Mouse (Mus musculus) stomach, embryonic 16.5 days (tissue): ENCODE measurements around the gene Kansl1. TPM values are rescaled to one million over a fixed set of nuclear protein-coding genes. Genes with fewer than 3 reads are reported as not detected.

Source experiments
- ATAC-seq: fragments of 200-750 bp; cut with Nextera tagmentation; 2 replicates; pipeline ENCODE4 v1.8.0; 2017; ENCODE audit warnings: moderate number of reproducible peaks, moderate TSS enrichment; ENCODE audit not compliant: insufficient read depth, low FRiP score
- H3K27ac ChIP-seq: fragments of 300-500 bp; sonication (generic); 2 replicates; pipeline ENCODE4 v1.5.1; 2014; ENCODE audit warnings: low read length
- H3K27me3 ChIP-seq: fragments of 300-500 bp; sonication (generic); 2 replicates; pipeline ENCODE4 v1.6.1; 2014; ENCODE audit warnings: low read length, control low read depth, mixed read lengths; ENCODE audit not compliant: control insufficient read depth, insufficient read depth
- H3K36me3 ChIP-seq: fragments of 300-500 bp; sonication (generic); 2 replicates; pipeline ENCODE4 v1.6.1; 2014; ENCODE audit warnings: low read length; ENCODE audit not compliant: control insufficient read depth, insufficient read depth
- H3K4me1 ChIP-seq: fragments of 300-500 bp; sonication (generic); 2 replicates; pipeline ENCODE4 v1.6.1; 2014; ENCODE audit warnings: low read length, control low read depth, mixed read lengths; ENCODE audit not compliant: control insufficient read depth, insufficient read depth
- H3K4me2 ChIP-seq: fragments of 300-500 bp; sonication (generic); 2 replicates; pipeline ENCODE4 v1.6.1; 2014; ENCODE audit warnings: low read depth, low read length, mixed read lengths
- H3K4me3 ChIP-seq: fragments of 300-500 bp; sonication (generic); replicated peaks from 2 replicates; pipeline ENCODE4 v1.5.1; 2014; ENCODE audit warnings: mild to moderate bottlenecking, low read length
- H3K9ac ChIP-seq: fragments of 300-500 bp; sonication (generic); 2 replicates; pipeline ENCODE4 v1.6.1; 2014; ENCODE audit warnings: low read length
- H3K9me3 ChIP-seq: fragments of 300-500 bp; sonication (generic); replicated peaks from 2 replicates; pipeline ENCODE4 v1.6.1; 2016; ENCODE audit warnings: low read length, control low read depth; ENCODE audit not compliant: control insufficient read depth
- WGBS: fragments of 180-500 bp; shearing (Covaris S2); extraction: QIAGEN DNeasy Blood & Tissue Kit; methylation state at CpG from one replicate; pipeline ENCODE4 v1.1.7; 2014; 5-methylcytosine and 5-hydroxymethylcytosine counted together
- polyA plus RNA-seq: library from polyadenylated mRNA; unstranded; fragments of >200 nt; fragmentation: Nextera tagmentation; extraction: Ambion mirVana; gene quantifications from 2 replicates; pipeline ENCODE4 v1.2.1, GENCODE M21; 2015

Gene Kansl1
- polyA plus RNA-seq, 1 experiment from 2014 or later: 18.9 TPM

DNA sequence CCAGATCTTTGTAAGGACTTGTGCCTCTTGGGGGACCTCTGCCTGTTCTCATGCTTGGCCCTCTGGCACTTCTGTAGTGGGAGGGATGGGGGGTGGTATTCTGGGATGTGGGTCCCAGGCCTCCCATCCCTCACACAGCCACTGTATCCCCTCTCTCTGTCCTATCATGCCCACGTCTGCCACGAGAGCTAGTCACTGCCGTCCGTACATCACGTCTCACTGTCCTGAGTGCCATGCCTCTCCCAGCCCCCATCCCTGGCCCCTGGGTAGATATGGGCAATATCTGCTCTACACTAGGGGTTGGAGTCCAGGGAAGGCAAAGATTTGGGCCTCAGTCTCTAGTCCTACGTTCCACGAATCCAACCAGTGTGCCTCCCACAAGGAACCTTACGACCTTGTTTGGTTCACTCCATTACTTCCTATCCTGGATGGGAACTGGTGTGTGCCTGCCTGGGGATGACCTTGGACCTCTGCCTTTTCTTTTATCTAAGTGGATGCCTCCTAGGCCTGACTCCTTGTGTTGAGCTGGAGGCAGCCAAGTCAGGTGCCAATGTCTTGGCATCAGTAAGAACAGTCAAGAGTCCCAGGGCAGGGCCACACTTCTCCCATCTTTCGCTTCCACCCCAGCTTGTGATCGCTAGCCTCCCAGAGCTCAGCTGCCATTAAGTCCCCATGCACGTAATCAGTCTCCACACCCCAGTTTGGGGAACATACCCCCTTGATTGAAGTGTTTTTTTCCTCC, 139.3 kb downstream of the Kansl1 start:
- H3K4me3 ChIP-seq: no peak overlapping the region
- H3K36me3 ChIP-seq: peaks cover 11% of the 10 kb centered on the region; the same call in 1 of the 2 replicates
- H3K27me3 ChIP-seq: no peaks in the 10 kb centered on the region
- H3K9ac ChIP-seq: no peak overlapping the region
- H3K9me3 ChIP-seq: no peaks in the 10 kb centered on the region
- ATAC-seq: peak; percentile 14; the same call in 1 of the 2 replicates
- H3K4me2 ChIP-seq: no peak overlapping the region
- 75% methylated on average over 11 of the region's 11 CpGs for WGBS
- no peaks in the 10 kb centered on the region for H3K4me1 ChIP-seq
- no peak overlapping the region for H3K27ac ChIP-seq

- H3K9me3 ChIP-seq: no peaks in the 10 kb centered on the region
- no peak overlapping the region for H3K4me3 ChIP-seq
- H3K9ac ChIP-seq: no peak overlapping the region
- no peaks in the 10 kb centered on the region for H3K4me1 ChIP-seq
- WGBS: 81% methylated on average over 6 of the region's 6 CpGs
- H3K27ac ChIP-seq: no peak overlapping the region
- peaks cover 7% of the 10 kb centered on the region; the same call in 1 of the 2 replicates for H3K36me3 ChIP-seq
- H3K4me2 ChIP-seq: no peak overlapping the region
- no peak for ATAC-seq
- H3K27me3 ChIP-seq: no peaks in the 10 kb centered on the region
Measured at GRCm38 (mm10) chr11:104327946-104328345, 140.7 kb downstream of the Kansl1 start.

GRCm38 (mm10) chr11:104327462-104327861, 141.2 kb downstream of the Kansl1 start:
- WGBS: 93% methylated on average over 1 of the region's 1 CpGs
- no peak overlapping the region for H3K4me2 ChIP-seq
- H3K9me3 ChIP-seq: no peaks in the 10 kb centered on the region
- no peak overlapping the region for H3K9ac ChIP-seq
- no peaks in the 10 kb centered on the region for H3K4me1 ChIP-seq
- no peak overlapping the region for H3K4me3 ChIP-seq
- no peaks in the 10 kb centered on the region for H3K27me3 ChIP-seq
- ATAC-seq: no peak
- H3K27ac ChIP-seq: no peak overlapping the region
- H3K36me3 ChIP-seq: 0 out of 2 replicates have a peak, but pooled peaks cover 3% of the 10 kb centered on the region

DNA sequence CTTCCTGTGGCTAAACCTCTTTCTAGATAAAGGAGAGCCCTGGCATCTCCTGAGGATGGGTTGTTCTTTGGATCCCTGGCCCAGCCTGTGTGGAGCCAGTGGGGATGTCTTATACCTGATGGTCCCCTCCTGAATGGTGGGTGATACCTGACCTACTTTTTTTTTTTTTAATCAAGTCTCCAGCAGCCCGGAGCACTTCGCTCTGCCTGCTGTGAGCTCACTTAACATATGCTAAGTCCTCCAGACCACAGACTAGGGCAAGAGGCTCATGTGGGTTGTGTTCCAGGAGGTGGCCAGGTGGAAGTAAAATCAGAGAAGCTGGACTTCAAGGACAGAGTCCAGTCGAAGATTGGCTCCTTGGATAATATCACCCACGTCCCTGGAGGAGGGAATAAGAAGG, 146.5 kb downstream of the Kansl1 start:
- 43% methylated on average over 4 of the region's 4 CpGs for WGBS
- no peak overlapping the region for H3K27ac ChIP-seq

GRCm38 (mm10) chr11:104320511-104320910, 148.2 kb downstream of the Kansl1 start:
- no peak overlapping the region for H3K4me2 ChIP-seq
- WGBS: 39% methylated on average over 5 of the region's 5 CpGs
- ATAC-seq: no peak

More for the DNA sequence above, 146.5 kb downstream of the Kansl1 start:
- H3K27me3 ChIP-seq: no peaks in the 10 kb centered on the region; the same call in 1 of the 2 replicates
- no peaks in the 10 kb centered on the region for H3K9me3 ChIP-seq
- no peak for ATAC-seq
- 0 out of 2 replicates have a peak, but pooled peaks cover 7% of the 10 kb centered on the region for H3K4me1 ChIP-seq
- no peak overlapping the region for H3K4me3 ChIP-seq
- no peaks in the 10 kb centered on the region for H3K36me3 ChIP-seq
- H3K9ac ChIP-seq: no peak overlapping the region
- H3K4me2 ChIP-seq: no peak overlapping the region

DNA sequence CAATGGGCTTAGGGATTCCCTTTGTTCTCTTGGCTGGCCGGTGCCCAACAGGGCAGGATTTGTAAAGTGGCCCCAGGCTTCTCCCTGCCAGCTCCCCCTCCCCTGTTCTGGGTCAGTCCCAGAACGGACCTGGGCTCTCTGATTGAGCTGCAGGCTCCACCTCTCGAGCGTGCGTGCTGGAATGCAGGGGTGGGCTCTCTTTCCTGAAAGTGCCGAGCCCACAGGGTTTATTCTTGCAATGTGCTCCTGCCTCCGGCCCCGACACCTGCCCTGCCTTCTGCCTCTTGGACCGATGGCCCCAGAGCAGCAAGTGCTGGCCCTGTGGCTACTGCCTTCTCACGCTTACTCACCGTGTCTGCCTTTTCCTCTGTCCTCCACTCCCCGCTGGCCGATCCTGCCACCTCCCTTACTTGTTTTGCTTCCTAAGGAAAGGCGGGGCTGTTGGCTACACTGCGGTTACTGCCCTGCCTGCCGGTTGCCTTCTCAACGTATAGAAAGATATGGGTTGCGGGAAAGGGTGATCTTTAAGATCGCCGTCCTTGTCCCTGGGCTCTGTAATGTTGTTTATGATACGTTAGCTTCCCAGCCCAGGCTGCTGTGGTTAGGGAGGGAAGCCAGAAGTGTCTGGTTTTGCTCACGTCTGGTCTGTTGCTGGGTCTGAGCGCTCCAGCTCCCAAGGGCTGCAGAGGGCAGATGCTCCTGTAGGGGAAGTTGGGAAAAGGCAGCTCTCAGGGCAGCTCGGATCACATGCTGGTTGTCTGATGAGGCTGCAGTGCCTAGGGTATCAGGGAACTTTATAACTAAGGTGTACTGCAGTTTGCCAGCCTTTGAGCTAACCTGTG, 149.5 kb downstream of the Kansl1 start:
- H3K9me3 ChIP-seq: no peaks in the 10 kb centered on the region
- no peaks in the 10 kb centered on the region for H3K36me3 ChIP-seq
- WGBS: 2% methylated on average over 24 of the region's 24 CpGs
- H3K9ac ChIP-seq: peak overlapping the region; percentile 63
- peak; percentile 51 for ATAC-seq
- no peaks in the 10 kb centered on the region; the same call in 1 of the 2 replicates for H3K27me3 ChIP-seq
- peak overlapping the region; percentile 49 for H3K4me3 ChIP-seq
- peak overlapping the region; percentile 43 for H3K27ac ChIP-seq
- H3K4me1 ChIP-seq: 0 out of 2 replicates have a peak, but pooled peaks cover 7% of the 10 kb centered on the region
- H3K4me2 ChIP-seq: peak overlapping the region; percentile 77

More at GRCm38 (mm10) chr11:104320511-104320910, 148.2 kb downstream of the Kansl1 start:
- Histone ChIP-seq H3K4me1 (0 out of 2 replicates have a peak, but pooled peaks cover 7% of the 10 kb centered on the region), H3K27me3 (no peaks in the 10 kb centered on the region; the same call in 1 of the 2 replicates), H3K4me3 (no peak overlapping the region), H3K27ac (no peak overlapping the region), H3K9me3 (no peaks in the 10 kb centered on the region), H3K9ac (no peak overlapping the region; the same call in 1 of the 2 replicates), H3K36me3 (no peaks in the 10 kb centered on the region)

- ATAC-seq: no peak
- 59% methylated on average over 3 of the region's 3 CpGs for WGBS
- no peak overlapping the region for H3K4me3 ChIP-seq
- no peaks in the 10 kb centered on the region for H3K36me3 ChIP-seq
- H3K27ac ChIP-seq: no peak overlapping the region
- H3K9me3 ChIP-seq: no peaks in the 10 kb centered on the region
- H3K9ac ChIP-seq: no peak overlapping the region
- H3K27me3 ChIP-seq: no peaks in the 10 kb centered on the region; the same call in 1 of the 2 replicates
- H3K4me1 ChIP-seq: 0 out of 2 replicates have a peak, but pooled peaks cover 7% of the 10 kb centered on the region
- H3K4me2 ChIP-seq: no peak overlapping the region
Measured at GRCm38 (mm10) chr11:104317631-104318030, 151.0 kb downstream of the Kansl1 start.

DNA sequence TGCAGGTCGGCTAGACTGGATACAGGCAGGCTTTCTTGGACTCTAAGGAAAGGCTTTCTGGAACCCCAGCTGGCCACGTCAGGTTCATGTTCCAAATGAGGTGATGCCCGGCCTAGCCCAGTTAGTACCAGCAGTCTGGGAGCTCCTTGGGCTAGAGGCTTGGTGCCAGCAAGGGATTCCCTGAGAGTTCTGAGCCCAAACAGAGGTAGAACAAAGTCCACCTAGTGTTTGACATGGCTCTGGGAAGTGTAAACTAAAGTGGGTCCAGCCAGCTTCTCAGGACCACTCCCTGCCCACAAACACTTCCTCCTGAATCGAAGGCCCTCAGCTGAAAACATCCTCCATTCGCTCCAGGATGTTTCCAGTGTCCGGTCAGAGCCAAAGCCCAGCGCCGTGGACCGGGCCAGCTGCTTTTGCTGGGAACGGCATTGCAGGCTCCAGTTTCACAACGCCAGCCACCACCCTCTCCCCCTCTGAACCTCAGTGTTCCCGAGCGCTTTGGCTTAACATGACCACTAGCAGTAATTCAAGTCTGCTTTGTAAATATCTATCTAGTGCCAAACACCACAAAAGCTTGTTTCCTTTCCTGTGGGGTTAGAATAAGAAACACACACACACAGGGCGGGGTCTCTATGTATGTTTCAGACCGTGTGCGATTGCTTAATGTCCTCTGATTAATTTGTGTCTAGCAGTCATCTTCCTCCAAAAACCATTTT, 151.8 kb downstream of the Kansl1 start:
- Histone ChIP-seq H3K9ac (no peak overlapping the region), H3K4me2 (peak overlapping the region; percentile 9; the same call in 1 of the 2 replicates), H3K36me3 (no peaks in the 10 kb centered on the region), H3K4me3 (no peak overlapping the region), H3K9me3 (no peaks in the 10 kb centered on the region), H3K27ac (peak overlapping the region; percentile 63; the same call in 1 of the 2 replicates), H3K27me3 (no peaks in the 10 kb centered on the region; the same call in 1 of the 2 replicates), H3K4me1 (0 out of 2 replicates have a peak, but pooled peaks cover 7% of the 10 kb centered on the region)
- 58% methylated on average over 16 of the region's 16 CpGs for WGBS
- ATAC-seq: 0 out of 2 replicates have a peak, but pooled peaks have one; percentile 50
